Mouse (Mus musculus): ENCODE results near the gene Prss32. TPM values are rescaled to one million over a fixed set of nuclear protein-coding genes. Genes with fewer than 3 reads are reported as not detected.

Prss32 gene
- polyA plus RNA-seq, 1 experiment from 2014 or later = not detected

Small RNA genes within 50 kb of the gene (microRNA-seq; reads per million reads assigned to microRNA genes)
- gene Mir5125 = 2.1 reads per million

Other genes starting within 250 kb of the Prss32 start
- 22.1 and 22.2 TPM in 2 replicates for gene Zfp13, start 244.4 kb upstream of the Prss32 start, polyA plus RNA-seq (2016; fragmentation: Nextera tagmentation; extraction: Ambion mirVana)
- gene Zscan10, start 243.0 kb upstream of the Prss32 start, polyA plus RNA-seq (2016; fragmentation: Nextera tagmentation; extraction: Ambion mirVana) = 0.42 and 0.65 TPM in 2 replicates
- gene Mmp25, start 198.6 kb upstream of the Prss32 start, polyA plus RNA-seq (2016; fragmentation: Nextera tagmentation; extraction: Ambion mirVana) = 0.77 and 0.84 TPM in 2 replicates
- 0.27 and 0.37 TPM in 2 replicates for gene Bicdl2, start 183.3 kb upstream of the Prss32 start, polyA plus RNA-seq (2016; fragmentation: Nextera tagmentation; extraction: Ambion mirVana)
- gene Hcfc1r1, start 170.3 kb upstream of the Prss32 start, polyA plus RNA-seq (2016; fragmentation: Nextera tagmentation; extraction: Ambion mirVana) = 28.0 and 29.0 TPM in 2 replicates
- gene Thoc6, start 170.0 kb upstream of the Prss32 start, polyA plus RNA-seq (2016; fragmentation: Nextera tagmentation; extraction: Ambion mirVana) = 77.8 and 78.8 TPM in 2 replicates
- 3.9 and 4.6 TPM in 2 replicates for gene Tnfrsf12a, start 166.4 kb upstream of the Prss32 start, polyA plus RNA-seq (2016; fragmentation: Nextera tagmentation; extraction: Ambion mirVana)
- gene Cldn6, start 164.6 kb upstream of the Prss32 start, polyA plus RNA-seq (2016; fragmentation: Nextera tagmentation; extraction: Ambion mirVana) = 28.5 and 32.8 TPM in 2 replicates
- 7.4 and 10.1 TPM in 2 replicates for gene Cldn9, start 159.8 kb upstream of the Prss32 start, polyA plus RNA-seq (2016; fragmentation: Nextera tagmentation; extraction: Ambion mirVana)
- 0.06 TPM in 1 of 2 replicates, not detected in the other for gene 1520401A03Rik, start 121.1 kb upstream of the Prss32 start, polyA plus RNA-seq (2016; fragmentation: Nextera tagmentation; extraction: Ambion mirVana)
- 63.3 and 64.5 TPM in 2 replicates for gene Pkmyt1, start 117.5 kb upstream of the Prss32 start, polyA plus RNA-seq (2016; fragmentation: Nextera tagmentation; extraction: Ambion mirVana)
- 21.5 and 23.9 TPM in 2 replicates for gene Paqr4, start 103.0 kb upstream of the Prss32 start, polyA plus RNA-seq (2016; fragmentation: Nextera tagmentation; extraction: Ambion mirVana)
- gene Kremen2, start 98.0 kb upstream of the Prss32 start, polyA plus RNA-seq (2016; fragmentation: Nextera tagmentation; extraction: Ambion mirVana) = 1.5 and 2.9 TPM in 2 replicates
- gene Flywch1, start 72.3 kb upstream of the Prss32 start, polyA plus RNA-seq (2016; fragmentation: Nextera tagmentation; extraction: Ambion mirVana) = 190 and 197 TPM in 2 replicates
- gene Flywch2, start 57.8 kb upstream of the Prss32 start, polyA plus RNA-seq (2016; fragmentation: Nextera tagmentation; extraction: Ambion mirVana) = 23.8 and 25.0 TPM in 2 replicates
- 482 and 518 TPM in 2 replicates for gene Srrm2, start 53.3 kb upstream of the Prss32 start, polyA plus RNA-seq (2016; fragmentation: Nextera tagmentation; extraction: Ambion mirVana)
- 1,030 and 1,081 TPM in 2 replicates for gene Elob, start 14.7 kb upstream of the Prss32 start, polyA plus RNA-seq (2016; fragmentation: Nextera tagmentation; extraction: Ambion mirVana)
- 0.49 TPM in 1 of 2 replicates, not detected in the other for gene Prss33, start 7.8 kb upstream of the Prss32 start, polyA plus RNA-seq (2016; fragmentation: Nextera tagmentation; extraction: Ambion mirVana)
- 4.5 and 5.4 TPM in 2 replicates for gene Prss41, start 317 bp downstream of the Prss32 start, polyA plus RNA-seq (2016; fragmentation: Nextera tagmentation; extraction: Ambion mirVana)
- gene Prss21, start 24.2 kb downstream of the Prss32 start, polyA plus RNA-seq (2016; fragmentation: Nextera tagmentation; extraction: Ambion mirVana) = not detected in 2 replicates
- gene Dcpp1, start 37.0 kb downstream of the Prss32 start, polyA plus RNA-seq (2016; fragmentation: Nextera tagmentation; extraction: Ambion mirVana) = not detected in 2 replicates
- not detected in 2 replicates for gene Dcpp2, start 37.0 kb downstream of the Prss32 start, polyA plus RNA-seq (2016; fragmentation: Nextera tagmentation; extraction: Ambion mirVana)
- not detected in 2 replicates for gene Dcpp3, start 73.6 kb downstream of the Prss32 start, polyA plus RNA-seq (2016; fragmentation: Nextera tagmentation; extraction: Ambion mirVana)
- not detected in 2 replicates for gene Sbp, start 97.8 kb downstream of the Prss32 start, polyA plus RNA-seq (2016; fragmentation: Nextera tagmentation; extraction: Ambion mirVana)
- gene Sbpl, start 111.4 kb downstream of the Prss32 start, polyA plus RNA-seq (2016; fragmentation: Nextera tagmentation; extraction: Ambion mirVana) = not detected in 2 replicates
- not detected in 2 replicates for gene Prss30, start 136.7 kb downstream of the Prss32 start, polyA plus RNA-seq (2016; fragmentation: Nextera tagmentation; extraction: Ambion mirVana)
- 0.58 and 0.63 TPM in 2 replicates for gene Prss22, start 154.2 kb downstream of the Prss32 start, polyA plus RNA-seq (2016; fragmentation: Nextera tagmentation; extraction: Ambion mirVana)
- 0.11 and 0.16 TPM in 2 replicates for gene Prss27, start 194.3 kb downstream of the Prss32 start, polyA plus RNA-seq (2016; fragmentation: Nextera tagmentation; extraction: Ambion mirVana)
- gene Kctd5, start 229.6 kb downstream of the Prss32 start, polyA plus RNA-seq (2016; fragmentation: Nextera tagmentation; extraction: Ambion mirVana) = 89.2 and 91.6 TPM in 2 replicates

Data from forebrain, embryonic 10.5 days (tissue).